Mouse (Mus musculus): Measurements from ENCODE around the gene C8a. TPM values are rescaled to one million over a fixed set of nuclear protein-coding genes. Genes with fewer than 3 reads are reported as not detected.

C8a gene
- polyA plus RNA-seq, 1 experiment from 2014 or later, result 8.7 TPM

DNA sequence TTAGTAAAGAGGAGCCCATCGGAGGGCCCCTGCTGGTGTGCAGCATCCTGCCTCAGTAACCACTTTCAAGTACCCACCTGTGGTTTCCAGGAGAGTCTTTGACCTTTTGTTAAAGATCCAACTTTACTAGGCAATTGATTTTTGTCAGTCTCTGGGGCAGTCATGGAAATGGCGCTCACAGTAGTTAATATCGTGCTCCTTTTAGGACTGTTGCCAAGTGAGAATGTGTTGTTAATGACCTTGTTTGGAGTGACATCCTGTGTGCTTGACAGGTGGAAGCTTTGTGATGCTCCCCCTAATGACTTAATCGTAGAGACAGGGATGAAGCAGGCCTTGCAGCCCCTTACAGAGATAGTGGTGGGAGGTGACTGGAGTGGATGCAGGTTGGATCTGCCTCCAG, 105.9 kb downstream of the C8a start:
- Histone ChIP-seq H3K9me3 (ENCODE audit: control insufficient read depth, low read length) (no peaks in the 10 kb centered on the region), H3K4me3 (ENCODE audit: low read depth, low read length) (no peak overlapping the region), H3K36me3 (ENCODE audit: control insufficient read depth, insufficient read depth, low read length) (no peaks in the 10 kb centered on the region), H3K27ac (ENCODE audit: low read depth, low read length) (no peak overlapping the region), H3K9ac (ENCODE audit: low read depth, low read length) (no peak overlapping the region), H3K4me1 (replicated peaks; ENCODE audit: control insufficient read depth, insufficient read depth, low read length) (no peaks in the 10 kb centered on the region), H3K27me3 (replicated peaks; ENCODE audit: control insufficient read depth, insufficient read depth, low read length) (no peaks in the 10 kb centered on the region), H3K4me2 (no peak overlapping the region)
- DNase-seq (ENCODE audit: low spot score) (no peak), ATAC-seq (replicated peaks; ENCODE audit: low FRiP score) (no peak)
- WGBS, result 67% methylated on average over 4 of the region's 4 CpGs

DNA sequence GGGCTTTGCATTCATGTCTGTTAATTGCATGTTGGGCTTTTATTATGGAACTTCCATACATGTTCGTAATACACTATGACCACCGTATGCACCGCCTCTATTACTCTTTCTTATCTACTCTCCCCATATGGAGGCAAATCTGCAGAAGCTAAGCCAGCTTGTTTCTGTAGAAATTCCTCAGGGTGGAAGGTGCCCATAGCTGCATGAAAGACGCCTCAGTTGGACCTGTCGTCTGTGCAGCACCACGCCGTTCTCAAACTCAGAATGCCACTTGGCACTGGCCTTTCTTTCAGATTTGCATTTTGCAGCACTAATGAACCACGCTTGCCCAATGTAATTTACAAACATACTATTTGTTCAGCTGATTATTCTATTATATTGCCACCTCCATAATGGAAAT, 106.6 kb downstream of the C8a start:
- ATAC-seq (replicated peaks; ENCODE audit: low FRiP score) (no peak), DNase-seq (ENCODE audit: low spot score) (no peak)
- 79% methylated on average over 8 of the region's 8 CpGs for WGBS
- Histone ChIP-seq H3K9ac (ENCODE audit: low read depth, low read length) (no peak overlapping the region), H3K36me3 (ENCODE audit: control insufficient read depth, insufficient read depth, low read length) (no peaks in the 10 kb centered on the region), H3K4me1 (replicated peaks; ENCODE audit: control insufficient read depth, insufficient read depth, low read length) (no peaks in the 10 kb centered on the region), H3K4me2 (no peak overlapping the region), H3K9me3 (ENCODE audit: control insufficient read depth, low read length) (no peaks in the 10 kb centered on the region), H3K27me3 (replicated peaks; ENCODE audit: control insufficient read depth, insufficient read depth, low read length) (no peaks in the 10 kb centered on the region), H3K27ac (ENCODE audit: low read depth, low read length) (no peak overlapping the region), H3K4me3 (ENCODE audit: low read depth, low read length) (no peak overlapping the region)

DNA sequence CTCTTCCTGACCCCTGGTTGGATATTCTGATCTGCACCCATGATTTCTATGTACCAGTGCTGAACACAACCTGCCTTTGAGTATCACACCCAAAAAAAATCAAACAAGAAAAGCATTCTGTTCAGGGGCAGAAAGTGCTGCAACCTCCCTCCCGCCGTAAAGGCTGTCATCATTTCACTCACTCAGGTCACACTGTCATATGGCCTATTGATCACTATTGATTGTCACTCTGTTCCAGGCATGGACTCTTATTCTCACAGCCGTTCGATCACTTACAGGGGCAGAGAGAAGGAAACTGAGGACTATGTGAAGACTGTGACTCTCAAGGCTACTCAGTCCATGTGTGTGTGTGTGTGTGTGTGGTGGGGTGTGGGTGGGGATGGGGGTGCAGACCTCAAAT, 108.0 kb downstream of the C8a start:
- H3K4me2 ChIP-seq, result no peak overlapping the region
- no peak overlapping the region for H3K27ac ChIP-seq (ENCODE audit: low read depth, low read length)
- H3K9ac ChIP-seq (ENCODE audit: low read depth, low read length), result no peak overlapping the region
- H3K27me3 ChIP-seq (replicated peaks; ENCODE audit: control insufficient read depth, insufficient read depth, low read length), result no peaks in the 10 kb centered on the region
- H3K9me3 ChIP-seq (ENCODE audit: control insufficient read depth, low read length), result no peaks in the 10 kb centered on the region
- 68% methylated on average over 4 of the region's 4 CpGs for WGBS
- H3K4me3 ChIP-seq (ENCODE audit: low read depth, low read length), result no peak overlapping the region
- no peaks in the 10 kb centered on the region for H3K36me3 ChIP-seq (ENCODE audit: control insufficient read depth, insufficient read depth, low read length)
- no peaks in the 10 kb centered on the region for H3K4me1 ChIP-seq (replicated peaks; ENCODE audit: control insufficient read depth, insufficient read depth, low read length)
- DNase-seq (ENCODE audit: low spot score) (no peak), ATAC-seq (replicated peaks; ENCODE audit: low FRiP score) (no peak)

DNA sequence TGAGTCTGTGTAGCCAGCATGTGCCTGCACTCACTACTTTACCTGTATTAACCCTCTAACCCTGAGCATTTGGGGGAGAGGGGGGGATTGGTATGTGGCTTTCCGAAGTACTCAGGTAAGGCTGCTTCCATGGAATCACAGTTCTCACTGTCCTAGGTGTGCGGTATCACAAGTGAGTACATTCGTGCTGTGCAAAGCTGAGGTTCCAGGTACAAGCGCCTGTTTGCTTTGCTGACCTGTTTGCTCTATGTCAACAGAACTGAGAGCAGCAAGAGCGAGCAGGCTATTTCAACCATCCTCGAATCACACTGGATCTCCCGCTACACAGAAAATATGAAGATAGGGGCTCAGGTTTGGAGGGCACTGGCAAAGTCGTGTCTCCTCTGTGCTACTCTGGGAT, 110.1 kb downstream of the C8a start, which contains the start of gene C8b:
C8b (plus strand) TSS at position 253 of the 400 bp plus-strand sequence.
- no peaks in the 10 kb centered on the region for H3K27me3 ChIP-seq (replicated peaks; ENCODE audit: control insufficient read depth, insufficient read depth, low read length)
- H3K4me1 ChIP-seq (replicated peaks; ENCODE audit: control insufficient read depth, insufficient read depth, low read length), result no peaks in the 10 kb centered on the region
- no peaks in the 10 kb centered on the region for H3K9me3 ChIP-seq (ENCODE audit: control insufficient read depth, low read length)
- ATAC-seq (replicated peaks; ENCODE audit: low FRiP score), result no peak
- WGBS, result 74% methylated on average over 8 of the region's 8 CpGs
- no peak within 1 kb of the TSS for H3K4me3 ChIP-seq (ENCODE audit: low read depth, low read length)
- no peak for DNase-seq (ENCODE audit: low spot score)
- no peak within 1 kb of the TSS for H3K9ac ChIP-seq (ENCODE audit: low read depth, low read length)
- no peaks in the 10 kb centered on the region for H3K36me3 ChIP-seq (ENCODE audit: control insufficient read depth, insufficient read depth, low read length)
- no peak within 1 kb of the TSS for H3K4me2 ChIP-seq
- no peak within 1 kb of the TSS for H3K27ac ChIP-seq (ENCODE audit: low read depth, low read length)

Other genes with a start within 250 kb of the C8a start
- 2.3 and 2.4 TPM in 2 replicates for gene C8b, start 110.1 kb downstream of the C8a start, polyA plus RNA-seq (2014; fragmentation: Nextera tagmentation; extraction: Ambion mirVana)
- gene Gm17662, start 19.1 kb downstream of the C8a start, polyA plus RNA-seq (2014; fragmentation: Nextera tagmentation; extraction: Ambion mirVana), result not detected in 2 replicates
- gene Fyb2, start 37.1 kb upstream of the C8a start, polyA plus RNA-seq (2014; fragmentation: Nextera tagmentation; extraction: Ambion mirVana), result 0.08 and 0.10 TPM in 2 replicates
- 0.56 and 0.99 TPM in 2 replicates for gene Prkaa2, start 233.5 kb upstream of the C8a start, polyA plus RNA-seq (2014; fragmentation: Nextera tagmentation; extraction: Ambion mirVana)